Mouse (Mus musculus): ENCODE data around the gene Exoc6b. TPM values are rescaled to one million over a fixed set of nuclear protein-coding genes. Genes with fewer than 3 reads are reported as not detected.

Gene Exoc6b
- total and polyA plus RNA-seq, 3 experiments: 0.76 to 8.7 (median 6.9) TPM

- no peak for TF ChIP-seq CTCF (IDR thresholded peaks at IDR 0.05; ENCODE audit: low read depth, low read length)
- no peak for TF ChIP-seq GATA2 (IDR thresholded peaks at IDR 0.05; ENCODE audit: borderline replicate concordance, low read depth, low read length)
- TF ChIP-seq TAL1 (conservative IDR thresholded peaks at IDR 0.05; ENCODE audit: low read depth, low read length): no peak
- no peak for TF ChIP-seq POLR2AphosphoS5 (IDR thresholded peaks at IDR 0.05; ENCODE audit: insufficient replicate concordance, low read depth, low read length)
- no peak for TF ChIP-seq GATA1 (IDR thresholded peaks at IDR 0.05; ENCODE audit: borderline replicate concordance, low read length)
- ATAC-seq (ENCODE audit: extremely low read depth, insufficient number of reproducible peaks, low FRiP score, poor library complexity, severe bottlenecking) (no peak), DNase-seq (ENCODE audit: low spot score) (no peak)
- Histone ChIP-seq H3K27me3 (ENCODE audit: insufficient read depth, low read length) (peaks cover 51% of the 10 kb centered on the region), H3K9me3 (replicated peaks) (peaks cover 19% of the 10 kb centered on the region), H3K36me3 (replicated peaks) (no peaks in the 10 kb centered on the region), H3K4me1 (ENCODE audit: insufficient read depth, low read depth, low read length) (no peaks in the 10 kb centered on the region), H3K4me3 (ENCODE audit: low read depth, low read length) (no peak overlapping the region)
Observed at GRCm38 (mm10) chr6:84587471-84588101, 481.7 kb downstream of the Exoc6b start.

- H3K4me3 ChIP-seq (ENCODE audit: low read depth, low read length): no peak overlapping the region
- H3K9me3 ChIP-seq (replicated peaks): peaks cover 19% of the 10 kb centered on the region
- H3K36me3 ChIP-seq (replicated peaks): no peaks in the 10 kb centered on the region
- TF ChIP-seq GATA2 (IDR thresholded peaks at IDR 0.05; ENCODE audit: borderline replicate concordance, low read depth, low read length) (no peak), CTCF (IDR thresholded peaks at IDR 0.05; ENCODE audit: low read depth, low read length) (no peak), GATA1 (IDR thresholded peaks at IDR 0.05; ENCODE audit: borderline replicate concordance, low read length) (no peak), POLR2AphosphoS5 (IDR thresholded peaks at IDR 0.05; ENCODE audit: insufficient replicate concordance, low read depth, low read length) (no peak), TAL1 (conservative IDR thresholded peaks at IDR 0.05; ENCODE audit: low read depth, low read length) (no peak)
- DNase-seq (ENCODE audit: low spot score): no peak
- no peak for ATAC-seq (ENCODE audit: extremely low read depth, insufficient number of reproducible peaks, low FRiP score, poor library complexity, severe bottlenecking)
- H3K27me3 ChIP-seq (ENCODE audit: insufficient read depth, low read length): peaks cover 56% of the 10 kb centered on the region
- H3K4me1 ChIP-seq (ENCODE audit: insufficient read depth, low read depth, low read length): no peaks in the 10 kb centered on the region
Observed at GRCm38 (mm10) chr6:84586551-84587200, 482.6 kb downstream of the Exoc6b start.

GRCm38 (mm10) chr6:84585686-84586300, 483.5 kb downstream of the Exoc6b start:
- Histone ChIP-seq H3K27me3 (ENCODE audit: insufficient read depth, low read length) (peaks cover 56% of the 10 kb centered on the region), H3K36me3 (replicated peaks) (no peaks in the 10 kb centered on the region), H3K4me1 (ENCODE audit: insufficient read depth, low read depth, low read length) (no peaks in the 10 kb centered on the region), H3K4me3 (ENCODE audit: low read depth, low read length) (no peak overlapping the region), H3K9me3 (replicated peaks) (peaks cover 19% of the 10 kb centered on the region)
- no peak for ATAC-seq (ENCODE audit: extremely low read depth, insufficient number of reproducible peaks, low FRiP score, poor library complexity, severe bottlenecking)
- DNase-seq (ENCODE audit: low spot score): no peak
- no peak for TF ChIP-seq GATA2 (IDR thresholded peaks at IDR 0.05; ENCODE audit: borderline replicate concordance, low read depth, low read length)
- TF ChIP-seq POLR2AphosphoS5 (IDR thresholded peaks at IDR 0.05; ENCODE audit: insufficient replicate concordance, low read depth, low read length): no peak
- no peak for TF ChIP-seq GATA1 (IDR thresholded peaks at IDR 0.05; ENCODE audit: borderline replicate concordance, low read length)
- no peak for TF ChIP-seq CTCF (IDR thresholded peaks at IDR 0.05; ENCODE audit: low read depth, low read length)
- TF ChIP-seq TAL1 (conservative IDR thresholded peaks at IDR 0.05; ENCODE audit: low read depth, low read length): no peak

GRCm38 (mm10) chr6:84584783-84585685, 484.3 kb downstream of the Exoc6b start:
- no peak for ATAC-seq (ENCODE audit: extremely low read depth, insufficient number of reproducible peaks, low FRiP score, poor library complexity, severe bottlenecking)
- no peaks in the 10 kb centered on the region for H3K4me1 ChIP-seq (ENCODE audit: insufficient read depth, low read depth, low read length)
- no peak for TF ChIP-seq CTCF (IDR thresholded peaks at IDR 0.05; ENCODE audit: low read depth, low read length)
- no peak for TF ChIP-seq TAL1 (conservative IDR thresholded peaks at IDR 0.05; ENCODE audit: low read depth, low read length)
- TF ChIP-seq GATA2 (IDR thresholded peaks at IDR 0.05; ENCODE audit: borderline replicate concordance, low read depth, low read length): no peak
- no peak for TF ChIP-seq GATA1 (IDR thresholded peaks at IDR 0.05; ENCODE audit: borderline replicate concordance, low read length)
- TF ChIP-seq POLR2AphosphoS5 (IDR thresholded peaks at IDR 0.05; ENCODE audit: insufficient replicate concordance, low read depth, low read length): no peak

GRCm38 (mm10) chr6:84583841-84584782, 485.2 kb downstream of the Exoc6b start:
- DNase-seq (ENCODE audit: low spot score) (no peak), ATAC-seq (ENCODE audit: extremely low read depth, insufficient number of reproducible peaks, low FRiP score, poor library complexity, severe bottlenecking) (no peak)
- no peak for TF ChIP-seq GATA1 (IDR thresholded peaks at IDR 0.05; ENCODE audit: borderline replicate concordance, low read length)
- no peak for TF ChIP-seq POLR2AphosphoS5 (IDR thresholded peaks at IDR 0.05; ENCODE audit: insufficient replicate concordance, low read depth, low read length)
- TF ChIP-seq CTCF (IDR thresholded peaks at IDR 0.05; ENCODE audit: low read depth, low read length): no peak
- TF ChIP-seq GATA2 (IDR thresholded peaks at IDR 0.05; ENCODE audit: borderline replicate concordance, low read depth, low read length): no peak
- no peak for TF ChIP-seq TAL1 (conservative IDR thresholded peaks at IDR 0.05; ENCODE audit: low read depth, low read length)
- Histone ChIP-seq H3K36me3 (replicated peaks) (no peaks in the 10 kb centered on the region), H3K4me3 (ENCODE audit: low read depth, low read length) (no peak overlapping the region), H3K27me3 (ENCODE audit: insufficient read depth, low read length) (peaks cover 50% of the 10 kb centered on the region), H3K4me1 (ENCODE audit: insufficient read depth, low read depth, low read length) (no peaks in the 10 kb centered on the region), H3K9me3 (replicated peaks) (peaks cover 19% of the 10 kb centered on the region)

More at GRCm38 (mm10) chr6:84584783-84585685, 484.3 kb downstream of the Exoc6b start:
- peaks cover 59% of the 10 kb centered on the region for H3K27me3 ChIP-seq (ENCODE audit: insufficient read depth, low read length)
- H3K36me3 ChIP-seq (replicated peaks): no peaks in the 10 kb centered on the region
- peaks cover 19% of the 10 kb centered on the region for H3K9me3 ChIP-seq (replicated peaks)
- no peak overlapping the region for H3K4me3 ChIP-seq (ENCODE audit: low read depth, low read length)
- no peak for DNase-seq (ENCODE audit: low spot score)

Measured in G1E (cell line).